Mouse (Mus musculus) stomach, postnatal 0 days (tissue): ENCODE data around the gene Syt13.

ENCODE experiments used
- CTCF ChIP-seq: IDR thresholded peaks from 2 replicates; pipeline ENCODE4 v1.5.1; 2016; ENCODE audit warnings: antibody characterized with exemption, low read depth, mild to moderate bottlenecking, moderate library complexity
- EP300 ChIP-seq: optimal IDR thresholded peaks from 2 replicates; pipeline ENCODE3; 2016; ENCODE audit warnings: antibody characterized with exemption

- TF ChIP-seq CTCF (no peak), EP300 (no peak)
Observed at GRCm38 (mm10) chr2:92941463-92941862, 26.6 kb downstream of the Syt13 start.
